Mouse (Mus musculus) embryo, embryonic 9.5 days (tissue): ENCODE measurements around the gene Slc3a1.

Experiments used
- DNase-seq: peaks from one replicate; pipeline ENCODE4 v3.0.0-alpha.2; 2017; ENCODE audit errors: extremely low spot score

Slc3a1 gene

GRCm38 (mm10) chr17:85037855-85038254 is 9.7 kb downstream of the Slc3a1 start:
- no peak for DNase-seq

DNA sequence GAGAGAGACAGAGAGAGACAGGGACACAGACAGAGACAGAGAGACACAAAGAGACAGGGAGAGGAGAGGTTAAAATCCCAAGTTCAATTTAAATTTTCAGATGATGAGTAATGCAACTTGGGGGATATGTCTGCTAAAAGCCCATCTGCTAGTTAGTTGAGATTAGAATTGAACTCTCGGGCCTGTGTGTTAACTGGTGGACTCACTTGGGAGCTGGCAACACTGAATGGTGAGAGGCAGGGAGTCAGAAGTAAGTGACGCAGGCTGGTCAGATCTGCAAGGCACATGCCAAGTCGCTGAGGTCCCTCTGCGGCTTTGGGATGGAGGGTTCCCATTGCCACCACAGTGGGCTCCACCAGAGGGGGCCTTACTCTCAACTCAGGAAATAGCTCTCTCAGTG is 10.1 kb downstream of the Slc3a1 start:
- DNase-seq = no peak

GRCm38 (mm10) chr17:85038761-85039160 is 10.6 kb downstream of the Slc3a1 start:
- no peak for DNase-seq

GRCm38 (mm10) chr17:85040913-85041312 is 12.7 kb downstream of the Slc3a1 start:
- DNase-seq = no peak

- DNase-seq = no peak
These were observed 14.2 kb downstream of the Slc3a1 start for GRCm38 (mm10) chr17:85042419-85042818.

- DNase-seq = no peak
These were observed 15.2 kb downstream of the Slc3a1 start for GRCm38 (mm10) chr17:85043404-85043816.

- no peak for DNase-seq
These were observed 16.3 kb downstream of the Slc3a1 start for GRCm38 (mm10) chr17:85044466-85044865.

GRCm38 (mm10) chr17:85045160-85045559 is 17.0 kb downstream of the Slc3a1 start:
- no peak for DNase-seq

DNA sequence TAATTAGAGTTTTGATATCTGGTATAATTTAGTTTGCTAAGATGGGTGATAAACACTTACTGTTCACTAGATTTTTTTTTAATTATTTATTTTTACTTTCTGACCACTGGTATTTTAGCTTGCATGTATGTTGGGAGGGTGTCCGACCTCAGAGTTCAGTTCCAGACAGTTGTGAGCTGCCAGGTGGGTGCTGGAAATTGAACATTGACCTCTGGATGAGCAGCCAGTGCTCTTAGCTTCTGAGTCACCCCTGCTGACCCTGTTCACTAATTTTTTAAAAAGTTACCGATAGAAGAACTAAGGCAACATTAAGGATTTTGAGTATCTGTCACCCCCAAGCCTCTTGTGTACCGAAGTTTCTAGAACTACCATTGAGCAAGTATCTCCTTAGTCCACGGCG is 20.2 kb downstream of the Slc3a1 start:
- DNase-seq = no peak

DNA sequence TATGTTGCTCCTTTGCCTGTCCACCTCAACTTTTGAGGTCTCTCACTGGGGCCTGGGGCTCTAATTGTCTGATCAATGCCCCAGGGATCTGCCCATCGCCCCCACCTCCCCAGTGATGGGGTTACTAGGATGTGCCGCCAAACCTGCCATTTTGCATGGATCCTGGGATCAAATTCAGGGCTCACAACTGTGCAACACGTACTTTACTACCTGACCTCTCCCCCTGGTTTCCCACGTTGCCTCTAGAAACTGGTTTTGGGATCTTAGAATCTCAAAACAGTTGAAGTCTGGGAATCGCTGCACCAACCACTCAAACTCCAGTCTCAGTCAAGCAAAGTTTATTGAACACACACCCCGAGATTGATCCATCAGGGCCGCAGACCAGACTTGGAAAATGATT is 30.1 kb downstream of the Slc3a1 start:
- no peak for DNase-seq

DNA sequence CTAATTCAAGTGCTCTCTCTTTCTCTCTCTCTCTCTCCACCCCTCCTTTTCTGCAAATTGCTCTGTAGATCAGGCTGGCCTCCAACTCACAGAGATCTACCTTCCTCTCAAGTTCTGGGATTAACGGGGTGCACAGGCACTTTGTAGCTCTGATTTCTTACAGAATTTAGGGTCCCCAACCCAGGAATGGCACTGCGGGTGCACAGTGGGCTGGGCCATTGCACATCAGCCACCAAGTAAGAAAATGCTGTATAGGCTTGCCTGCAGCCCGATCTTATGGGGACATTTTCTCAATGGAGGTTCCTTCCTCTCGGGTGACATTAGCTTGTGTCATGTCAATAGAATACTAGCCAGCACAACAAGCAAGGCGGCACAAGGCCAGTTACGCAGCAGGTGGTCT is 31.0 kb downstream of the Slc3a1 start:
- DNase-seq = no peak

GRCm38 (mm10) chr17:85063560-85063959 is 35.4 kb downstream of the Slc3a1 start:
- DNase-seq = no peak

DNA sequence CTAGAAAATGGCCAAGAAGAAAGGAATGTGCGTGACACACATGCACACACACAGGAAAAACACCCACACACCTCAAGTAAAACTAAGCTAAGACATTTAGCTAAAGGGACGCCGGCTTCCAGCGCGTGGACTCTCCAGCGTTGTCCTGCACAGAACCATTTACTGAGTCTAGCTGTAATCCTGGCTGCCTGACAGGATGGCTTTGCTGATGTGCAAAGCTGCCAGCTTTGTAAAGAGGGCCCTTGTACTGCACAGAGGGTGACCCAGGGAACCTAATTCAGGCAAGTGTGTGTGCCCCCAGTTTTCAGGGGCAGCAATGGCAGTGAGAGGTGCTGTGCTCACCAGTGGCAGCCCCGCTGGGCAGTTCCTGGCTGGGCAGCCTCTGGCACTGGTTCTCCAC is 39.2 kb downstream of the Slc3a1 start:
- no peak for DNase-seq

DNA sequence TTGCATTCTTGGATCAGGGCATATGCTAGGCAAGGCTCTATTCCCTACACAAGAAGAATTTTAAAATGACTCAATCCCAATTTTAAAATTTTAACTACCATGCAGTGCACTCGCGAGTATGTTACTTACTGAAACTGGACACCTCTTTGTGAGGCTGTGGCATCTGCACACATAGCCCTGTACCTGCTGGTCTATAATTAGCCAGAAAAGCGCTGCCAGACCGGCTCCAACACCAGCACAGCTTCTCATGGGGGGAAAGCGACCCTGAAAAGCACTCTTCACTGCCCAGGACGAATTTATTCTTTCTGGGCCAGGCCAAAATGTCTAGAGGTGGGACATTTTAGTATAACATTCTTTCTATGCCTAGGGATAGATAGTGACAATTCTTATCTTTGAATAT is 42.5 kb downstream of the Slc3a1 start:
- DNase-seq = no peak

DNA sequence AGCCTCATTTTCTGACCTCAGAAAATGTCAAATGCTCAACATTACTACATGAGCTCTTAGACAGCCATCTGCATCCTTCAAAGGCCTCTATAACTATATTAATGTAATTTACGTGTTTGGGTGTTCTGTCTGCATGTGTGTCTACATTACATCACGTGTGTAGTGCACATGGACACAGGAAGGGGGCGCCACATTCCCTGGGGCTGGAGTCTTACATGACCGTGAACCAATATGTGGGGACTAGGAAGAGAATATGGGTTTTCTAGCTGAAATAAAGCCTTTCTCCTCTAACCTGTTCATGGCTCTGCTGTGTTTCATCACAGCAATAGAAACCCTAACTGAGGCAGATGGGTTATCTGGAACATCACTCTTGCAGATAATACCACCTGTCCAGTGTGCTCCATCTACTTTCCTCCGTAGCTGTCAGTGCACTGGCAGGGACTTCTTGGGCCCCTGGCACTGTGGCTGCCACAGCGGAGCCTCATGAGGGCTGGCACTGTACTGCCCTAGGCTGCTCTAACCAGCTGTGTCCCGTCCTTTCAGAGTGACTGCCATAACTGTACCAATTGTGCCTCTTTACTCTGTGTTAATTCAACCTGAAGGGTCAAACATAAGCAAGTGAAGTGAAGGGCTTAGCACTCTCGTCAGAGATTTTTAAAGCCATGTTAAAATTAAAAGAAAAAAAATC is 43.1 kb downstream of the Slc3a1 start:
- no peak for DNase-seq

- no peak for DNase-seq
These were observed 44.2 kb downstream of the Slc3a1 start for GRCm38 (mm10) chr17:85072383-85072782.

- DNase-seq = no peak
These were observed 45.0 kb downstream of the Slc3a1 start for GRCm38 (mm10) chr17:85073214-85073613.

GRCm38 (mm10) chr17:85074083-85074482 is 45.9 kb downstream of the Slc3a1 start:
- DNase-seq = no peak

- DNase-seq = no peak
These were observed 51.1 kb downstream of the Slc3a1 start for GRCm38 (mm10) chr17:85079276-85079675.

DNA sequence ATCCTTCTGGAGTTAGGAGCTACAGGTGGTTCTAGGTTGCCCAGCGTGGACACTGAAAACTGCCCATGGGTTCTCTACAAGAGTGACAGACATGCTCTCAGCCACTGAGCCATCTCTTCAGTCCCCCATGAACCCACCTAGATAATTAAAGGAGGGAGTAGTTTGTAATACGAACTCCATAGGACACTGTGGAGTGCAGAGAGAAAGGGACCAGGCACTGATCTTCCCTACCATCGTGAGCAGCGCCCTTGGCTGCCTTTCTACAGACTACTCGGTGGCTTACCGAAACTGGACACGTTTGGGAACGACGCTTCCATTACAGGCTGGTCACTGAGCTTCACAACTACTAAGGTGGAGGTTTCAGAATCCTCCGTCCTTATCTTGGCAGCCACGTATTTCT is 52.6 kb downstream of the Slc3a1 start:
- no peak for DNase-seq

- no peak for DNase-seq
These were observed 57.2 kb downstream of the Slc3a1 start for GRCm38 (mm10) chr17:85085335-85085734.

- DNase-seq = no peak
These were observed 58.3 kb downstream of the Slc3a1 start for GRCm38 (mm10) chr17:85086501-85086900.

- DNase-seq = no peak
These were observed 59.4 kb downstream of the Slc3a1 start for GRCm38 (mm10) chr17:85087591-85087990.

DNA sequence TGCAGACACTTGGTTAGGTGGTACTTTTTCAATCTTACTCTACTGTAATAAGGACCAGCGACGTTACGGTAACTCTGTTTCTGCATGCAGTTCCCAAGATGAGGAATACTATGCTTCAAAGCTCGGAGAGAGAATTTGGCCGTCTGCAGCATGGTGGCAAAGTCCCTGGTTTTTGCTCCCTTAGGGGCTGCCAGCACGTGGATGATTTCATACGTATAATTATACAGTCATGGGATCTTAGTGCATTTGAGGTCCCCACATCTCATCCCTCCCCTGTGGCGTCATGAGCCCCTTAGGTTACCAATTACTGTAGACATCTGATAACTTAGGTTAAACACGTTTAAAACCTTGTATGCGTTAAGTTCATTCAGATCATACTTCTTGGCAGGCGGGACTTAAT is 60.2 kb downstream of the Slc3a1 start:
- DNase-seq = no peak
